Mouse (Mus musculus) heart, embryonic 16.5 days (tissue): ENCODE results near the gene Nebl. TPM values are rescaled to one million over a fixed set of nuclear protein-coding genes. Genes with fewer than 3 reads are reported as not detected.

ENCODE experiments used
- ATAC-seq: fragments of 200-750 bp; cut with Nextera tagmentation; replicated peaks from 2 replicates; pipeline ENCODE4 v1.8.0; 2017; ENCODE audit warnings: moderate number of reproducible peaks; ENCODE audit not compliant: insufficient read depth, low FRiP score; ENCODE audit errors: extremely low read depth
- H3K27ac ChIP-seq: fragments of 300-500 bp; sonication (generic); 2 replicates; pipeline ENCODE4 v1.5.1; 2014; ENCODE audit warnings: mild to moderate bottlenecking, low read length, control low read depth, moderate library complexity
- H3K27me3 ChIP-seq: fragments of 300-500 bp; sonication (generic); 2 replicates; pipeline ENCODE4 v1.6.1; 2014; ENCODE audit warnings: low read length, mixed read lengths; ENCODE audit not compliant: control insufficient read depth, insufficient read depth
- H3K36me3 ChIP-seq: fragments of 300-500 bp; sonication (generic); 2 replicates; pipeline ENCODE4 v1.6.1; 2014; ENCODE audit not compliant: control insufficient read depth, insufficient read depth
- H3K4me1 ChIP-seq: fragments of 300-500 bp; sonication (generic); 2 replicates; pipeline ENCODE4 v1.6.1; 2014; ENCODE audit warnings: low read length, mixed read lengths; ENCODE audit not compliant: control insufficient read depth, insufficient read depth
- H3K4me2 ChIP-seq: fragments of 300-500 bp; sonication (generic); 2 replicates; pipeline ENCODE4 v1.6.1; 2014; ENCODE audit warnings: low read depth, mild to moderate bottlenecking, control low read depth, low read length
- H3K4me3 ChIP-seq: fragments of 300-500 bp; sonication (generic); 2 replicates; pipeline ENCODE4 v1.5.1; 2014; ENCODE audit warnings: mild to moderate bottlenecking, control low read depth, low read length
- H3K9ac ChIP-seq: fragments of 300-500 bp; sonication (generic); 2 replicates; pipeline ENCODE4 v1.6.1; 2014; ENCODE audit warnings: low read length, control low read depth
- H3K9me3 ChIP-seq: fragments of 300-500 bp; sonication (generic); replicated peaks from 2 replicates; pipeline ENCODE4 v1.6.1; 2016; ENCODE audit warnings: low read length; ENCODE audit not compliant: control insufficient read depth
- WGBS: fragments of 180-500 bp; shearing (Covaris S2); extraction: QIAGEN DNeasy Blood & Tissue Kit; methylation state at CpG from one replicate; pipeline ENCODE4 v1.1.7; 2014; 5-methylcytosine and 5-hydroxymethylcytosine counted together
- polyA plus RNA-seq: library from polyadenylated mRNA; unstranded; fragments of >200 nt; fragmentation: Nextera tagmentation; extraction: Ambion mirVana; gene quantifications from 2 replicates; pipeline ENCODE4 v1.2.1, GENCODE M21; 2015

Gene Nebl
- polyA plus RNA-seq, 1 experiment from 2014 or later: 258 TPM

- Histone ChIP-seq H3K4me3 (peak overlapping the region; percentile 69), H3K27ac (no peak overlapping the region; the same call in 1 of the 2 replicates), H3K27me3 (peaks cover 16% of the 10 kb centered on the region), H3K4me1 (peaks cover 7% of the 10 kb centered on the region), H3K4me2 (peak overlapping the region; percentile 99), H3K9ac (peak overlapping the region; percentile 63), H3K36me3 (no peaks in the 10 kb centered on the region), H3K9me3 (no peaks in the 10 kb centered on the region)
- no peak for ATAC-seq
- WGBS: under 1% methylated on average over 20 of the region's 20 CpGs
Observed at GRCm38 (mm10) chr2:17730648-17730956, 662 bp downstream of the Nebl start.

- Histone ChIP-seq H3K9ac (peak overlapping the region; percentile 63), H3K4me3 (peak overlapping the region; percentile 69), H3K36me3 (no peaks in the 10 kb centered on the region), H3K4me1 (peaks cover 7% of the 10 kb centered on the region), H3K4me2 (peak overlapping the region; percentile 99), H3K27me3 (peaks cover 16% of the 10 kb centered on the region), H3K27ac (no peak overlapping the region), H3K9me3 (no peaks in the 10 kb centered on the region)
- 7% methylated on average over 24 of the region's 25 CpGs for WGBS
- no peak for ATAC-seq
Observed at GRCm38 (mm10) chr2:17729770-17730647, 1.3 kb downstream of the Nebl start.

GRCm38 (mm10) chr2:17724405-17724804 lies 6.9 kb downstream of the Nebl start:
- 83% methylated on average over 5 of the region's 5 CpGs for WGBS
- H3K9me3 ChIP-seq: no peaks in the 10 kb centered on the region
- H3K4me3 ChIP-seq: no peak overlapping the region
- no peak overlapping the region for H3K4me2 ChIP-seq
- H3K27me3 ChIP-seq: peaks cover 5% of the 10 kb centered on the region; the same call in 1 of the 2 replicates
- no peak for ATAC-seq
- no peak overlapping the region for H3K9ac ChIP-seq
- H3K4me1 ChIP-seq: peaks cover 7% of the 10 kb centered on the region
- no peak overlapping the region for H3K27ac ChIP-seq
- no peaks in the 10 kb centered on the region for H3K36me3 ChIP-seq

- peaks cover 2% of the 10 kb centered on the region; the same call in 1 of the 2 replicates for H3K27me3 ChIP-seq
- H3K27ac ChIP-seq: no peak overlapping the region
- ATAC-seq: no peak
- no peak overlapping the region for H3K4me3 ChIP-seq
- H3K9me3 ChIP-seq: no peaks in the 10 kb centered on the region
- H3K4me2 ChIP-seq: peak overlapping the region; percentile 17; the same call in 1 of the 2 replicates
- H3K9ac ChIP-seq: no peak overlapping the region
- peaks cover 7% of the 10 kb centered on the region for H3K4me1 ChIP-seq
- no peaks in the 10 kb centered on the region for H3K36me3 ChIP-seq
- WGBS: 25% methylated on average over 12 of the region's 12 CpGs
Observed at GRCm38 (mm10) chr2:17723268-17724019, 7.8 kb downstream of the Nebl start.

- Histone ChIP-seq H3K9me3 (no peaks in the 10 kb centered on the region), H3K4me1 (peaks cover 7% of the 10 kb centered on the region), H3K27me3 (0 out of 2 replicates have a peak, but pooled peaks cover 2% of the 10 kb centered on the region), H3K9ac (no peak overlapping the region), H3K27ac (no peak overlapping the region), H3K4me3 (no peak overlapping the region), H3K36me3 (no peaks in the 10 kb centered on the region), H3K4me2 (no peak overlapping the region)
- ATAC-seq: no peak
- 66% methylated on average over 6 of the region's 6 CpGs for WGBS
Observed at GRCm38 (mm10) chr2:17721177-17721715, 10.0 kb downstream of the Nebl start.

GRCm38 (mm10) chr2:17718281-17718680 lies 13.0 kb downstream of the Nebl start:
- 81% methylated on average over 1 of the region's 1 CpGs for WGBS

GRCm38 (mm10) chr2:17717200-17717599 lies 14.1 kb downstream of the Nebl start:
- Histone ChIP-seq H3K36me3 (no peaks in the 10 kb centered on the region), H3K27ac (no peak overlapping the region), H3K4me1 (no peaks in the 10 kb centered on the region), H3K4me2 (no peak overlapping the region), H3K9me3 (no peaks in the 10 kb centered on the region), H3K4me3 (no peak overlapping the region), H3K9ac (no peak overlapping the region), H3K27me3 (no peaks in the 10 kb centered on the region)
- WGBS: 51% methylated on average over 2 of the region's 2 CpGs
- ATAC-seq: no peak

More at GRCm38 (mm10) chr2:17718281-17718680, 13.0 kb downstream of the Nebl start:
- H3K9ac ChIP-seq: no peak overlapping the region
- H3K9me3 ChIP-seq: no peaks in the 10 kb centered on the region
- H3K4me3 ChIP-seq: no peak overlapping the region
- H3K36me3 ChIP-seq: no peaks in the 10 kb centered on the region
- H3K27me3 ChIP-seq: no peaks in the 10 kb centered on the region
- H3K4me1 ChIP-seq: peaks cover 1% of the 10 kb centered on the region; the same call in 1 of the 2 replicates
- no peak overlapping the region for H3K4me2 ChIP-seq
- ATAC-seq: no peak
- no peak overlapping the region for H3K27ac ChIP-seq

GRCm38 (mm10) chr2:17715149-17715767 lies 16.0 kb downstream of the Nebl start:
- WGBS: 59% methylated on average over 9 of the region's 9 CpGs
- Histone ChIP-seq H3K4me1 (no peaks in the 10 kb centered on the region), H3K27ac (no peak overlapping the region)

More at GRCm38 (mm10) chr2:17715149-17715767, 16.0 kb downstream of the Nebl start:
- Histone ChIP-seq H3K4me3 (no peak overlapping the region), H3K4me2 (no peak overlapping the region), H3K9me3 (no peaks in the 10 kb centered on the region), H3K9ac (no peak overlapping the region), H3K27me3 (no peaks in the 10 kb centered on the region), H3K36me3 (no peaks in the 10 kb centered on the region)
- ATAC-seq: no peak
